Mouse (Mus musculus): ENCODE measurements around the gene Lmx1a. TPM values are rescaled to one million over a fixed set of nuclear protein-coding genes. Genes with fewer than 3 reads are reported as not detected.

Lmx1a gene
- polyA plus RNA-seq, 1 experiment from 2014 or later, result 5.9 TPM

GRCm38 (mm10) chr1:167817028-167817427 lies 128.0 kb downstream of the Lmx1a start:
- 24% methylated on average over 6 of the region's 6 CpGs for WGBS
- no peak overlapping the region for H3K9ac ChIP-seq (ENCODE audit: low read depth, low read length)
- no peak overlapping the region for H3K4me2 ChIP-seq (ENCODE audit: low read length)
- no peaks in the 10 kb centered on the region; the same call in 1 of the 2 replicates for H3K4me1 ChIP-seq (ENCODE audit: control insufficient read depth, insufficient read depth, low read length)
- H3K36me3 ChIP-seq (ENCODE audit: control insufficient read depth, insufficient read depth, low read length), result no peaks in the 10 kb centered on the region
- no peak overlapping the region for H3K27ac ChIP-seq (ENCODE audit: low read length)
- no peaks in the 10 kb centered on the region for H3K9me3 ChIP-seq (replicated peaks; ENCODE audit: control insufficient read depth, low read length, poor library complexity, severe bottlenecking)
- no peak for ATAC-seq
- H3K4me3 ChIP-seq (ENCODE audit: low read depth, low read length), result no peak overlapping the region
- H3K27me3 ChIP-seq (ENCODE audit: control insufficient read depth, insufficient read depth, low read depth, low read length), result no peaks in the 10 kb centered on the region

- H3K27me3 ChIP-seq (ENCODE audit: control insufficient read depth, insufficient read depth, low read depth, low read length), result no peaks in the 10 kb centered on the region
- H3K36me3 ChIP-seq (ENCODE audit: control insufficient read depth, insufficient read depth, low read length), result no peaks in the 10 kb centered on the region
- H3K4me1 ChIP-seq (ENCODE audit: control insufficient read depth, insufficient read depth, low read length), result no peaks in the 10 kb centered on the region; the same call in 1 of the 2 replicates
- 10% methylated on average over 1 of the region's 1 CpGs for WGBS
- no peak overlapping the region for H3K27ac ChIP-seq (ENCODE audit: low read length)
- no peak for ATAC-seq
- no peak overlapping the region for H3K4me3 ChIP-seq (ENCODE audit: low read depth, low read length)
- no peak overlapping the region for H3K9ac ChIP-seq (ENCODE audit: low read depth, low read length)
- no peaks in the 10 kb centered on the region for H3K9me3 ChIP-seq (replicated peaks; ENCODE audit: control insufficient read depth, low read length, poor library complexity, severe bottlenecking)
- H3K4me2 ChIP-seq (ENCODE audit: low read length), result no peak overlapping the region
These were observed 128.6 kb downstream of the Lmx1a start for GRCm38 (mm10) chr1:167817616-167818015.

- Histone ChIP-seq H3K4me1 (ENCODE audit: control insufficient read depth, insufficient read depth, low read length) (no peaks in the 10 kb centered on the region; the same call in 1 of the 2 replicates), H3K9ac (ENCODE audit: low read depth, low read length) (no peak overlapping the region), H3K27ac (ENCODE audit: low read length) (no peak overlapping the region), H3K36me3 (ENCODE audit: control insufficient read depth, insufficient read depth, low read length) (no peaks in the 10 kb centered on the region), H3K4me2 (ENCODE audit: low read length) (no peak overlapping the region), H3K27me3 (ENCODE audit: control insufficient read depth, insufficient read depth, low read depth, low read length) (no peaks in the 10 kb centered on the region), H3K4me3 (ENCODE audit: low read depth, low read length) (no peak overlapping the region), H3K9me3 (replicated peaks; ENCODE audit: control insufficient read depth, low read length, poor library complexity, severe bottlenecking) (peaks cover 4% of the 10 kb centered on the region; the same call in 1 of the 2 replicates)
- ATAC-seq, result no peak
- 92% methylated on average over 6 of the region's 6 CpGs for WGBS
These were observed 131.0 kb downstream of the Lmx1a start for GRCm38 (mm10) chr1:167820031-167820430.

GRCm38 (mm10) chr1:167821125-167821524 lies 132.1 kb downstream of the Lmx1a start:
- H3K27me3 ChIP-seq (ENCODE audit: control insufficient read depth, insufficient read depth, low read depth, low read length), result no peaks in the 10 kb centered on the region
- WGBS, result 36% methylated on average over 1 of the region's 1 CpGs

GRCm38 (mm10) chr1:167830291-167830690 lies 141.3 kb downstream of the Lmx1a start:
- 83% methylated on average over 7 of the region's 7 CpGs for WGBS
- no peak overlapping the region for H3K4me3 ChIP-seq (ENCODE audit: low read depth, low read length)
- H3K27ac ChIP-seq (ENCODE audit: low read length), result no peak overlapping the region
- H3K9ac ChIP-seq (ENCODE audit: low read depth, low read length), result no peak overlapping the region
- ATAC-seq, result no peak
- no peaks in the 10 kb centered on the region for H3K9me3 ChIP-seq (replicated peaks; ENCODE audit: control insufficient read depth, low read length, poor library complexity, severe bottlenecking)
- H3K4me1 ChIP-seq (ENCODE audit: control insufficient read depth, insufficient read depth, low read length), result no peaks in the 10 kb centered on the region
- no peaks in the 10 kb centered on the region for H3K36me3 ChIP-seq (ENCODE audit: control insufficient read depth, insufficient read depth, low read length)
- H3K27me3 ChIP-seq (ENCODE audit: control insufficient read depth, insufficient read depth, low read depth, low read length), result no peaks in the 10 kb centered on the region
- no peak overlapping the region for H3K4me2 ChIP-seq (ENCODE audit: low read length)

More at GRCm38 (mm10) chr1:167821125-167821524, 132.1 kb downstream of the Lmx1a start:
- Histone ChIP-seq H3K36me3 (ENCODE audit: control insufficient read depth, insufficient read depth, low read length) (no peaks in the 10 kb centered on the region), H3K4me1 (ENCODE audit: control insufficient read depth, insufficient read depth, low read length) (no peaks in the 10 kb centered on the region; the same call in 1 of the 2 replicates), H3K27ac (ENCODE audit: low read length) (no peak overlapping the region), H3K9me3 (replicated peaks; ENCODE audit: control insufficient read depth, low read length, poor library complexity, severe bottlenecking) (peaks cover 4% of the 10 kb centered on the region; the same call in 1 of the 2 replicates), H3K9ac (ENCODE audit: low read depth, low read length) (no peak overlapping the region), H3K4me3 (ENCODE audit: low read depth, low read length) (no peak overlapping the region), H3K4me2 (ENCODE audit: low read length) (no peak overlapping the region)
- no peak for ATAC-seq

GRCm38 (mm10) chr1:167831601-167832000 lies 142.6 kb downstream of the Lmx1a start:
- Histone ChIP-seq H3K4me1 (ENCODE audit: control insufficient read depth, insufficient read depth, low read length) (no peaks in the 10 kb centered on the region), H3K9ac (ENCODE audit: low read depth, low read length) (no peak overlapping the region), H3K4me3 (ENCODE audit: low read depth, low read length) (no peak overlapping the region), H3K36me3 (ENCODE audit: control insufficient read depth, insufficient read depth, low read length) (no peaks in the 10 kb centered on the region), H3K4me2 (ENCODE audit: low read length) (no peak overlapping the region), H3K27ac (ENCODE audit: low read length) (no peak overlapping the region), H3K27me3 (ENCODE audit: control insufficient read depth, insufficient read depth, low read depth, low read length) (no peaks in the 10 kb centered on the region), H3K9me3 (replicated peaks; ENCODE audit: control insufficient read depth, low read length, poor library complexity, severe bottlenecking) (no peaks in the 10 kb centered on the region)
- 89% methylated on average over 3 of the region's 3 CpGs for WGBS
- no peak for ATAC-seq

- no peak for ATAC-seq
- no peaks in the 10 kb centered on the region for H3K27me3 ChIP-seq (ENCODE audit: control insufficient read depth, insufficient read depth, low read depth, low read length)
- H3K36me3 ChIP-seq (ENCODE audit: control insufficient read depth, insufficient read depth, low read length), result no peaks in the 10 kb centered on the region
- H3K4me1 ChIP-seq (ENCODE audit: control insufficient read depth, insufficient read depth, low read length), result no peaks in the 10 kb centered on the region
- H3K4me3 ChIP-seq (ENCODE audit: low read depth, low read length), result no peak overlapping the region
- 62% methylated on average over 4 of the region's 4 CpGs for WGBS
- no peak overlapping the region for H3K27ac ChIP-seq (ENCODE audit: low read length)
- no peaks in the 10 kb centered on the region for H3K9me3 ChIP-seq (replicated peaks; ENCODE audit: control insufficient read depth, low read length, poor library complexity, severe bottlenecking)
- H3K9ac ChIP-seq (ENCODE audit: low read depth, low read length), result no peak overlapping the region
- H3K4me2 ChIP-seq (ENCODE audit: low read length), result no peak overlapping the region
These were observed 165.8 kb downstream of the Lmx1a start for GRCm38 (mm10) chr1:167854801-167855200.

GRCm38 (mm10) chr1:167872028-167872427 lies 183.0 kb downstream of the Lmx1a start:
- Histone ChIP-seq H3K9me3 (replicated peaks; ENCODE audit: control insufficient read depth, low read length, poor library complexity, severe bottlenecking) (no peaks in the 10 kb centered on the region), H3K36me3 (ENCODE audit: control insufficient read depth, insufficient read depth, low read length) (no peaks in the 10 kb centered on the region), H3K4me1 (ENCODE audit: control insufficient read depth, insufficient read depth, low read length) (no peaks in the 10 kb centered on the region), H3K4me2 (ENCODE audit: low read length) (no peak overlapping the region), H3K27ac (ENCODE audit: low read length) (no peak overlapping the region), H3K27me3 (ENCODE audit: control insufficient read depth, insufficient read depth, low read depth, low read length) (no peaks in the 10 kb centered on the region), H3K4me3 (ENCODE audit: low read depth, low read length) (no peak overlapping the region), H3K9ac (ENCODE audit: low read depth, low read length) (no peak overlapping the region)
- ATAC-seq, result no peak
- 80% methylated on average over 1 of the region's 1 CpGs for WGBS

- ATAC-seq, result no peak
- Histone ChIP-seq H3K9ac (ENCODE audit: low read depth, low read length) (no peak overlapping the region), H3K9me3 (replicated peaks; ENCODE audit: control insufficient read depth, low read length, poor library complexity, severe bottlenecking) (no peaks in the 10 kb centered on the region), H3K4me3 (ENCODE audit: low read depth, low read length) (no peak overlapping the region), H3K27ac (ENCODE audit: low read length) (no peak overlapping the region), H3K36me3 (ENCODE audit: control insufficient read depth, insufficient read depth, low read length) (no peaks in the 10 kb centered on the region), H3K4me1 (ENCODE audit: control insufficient read depth, insufficient read depth, low read length) (no peaks in the 10 kb centered on the region), H3K4me2 (ENCODE audit: low read length) (no peak overlapping the region), H3K27me3 (ENCODE audit: control insufficient read depth, insufficient read depth, low read depth, low read length) (no peaks in the 10 kb centered on the region)
- 71% methylated on average over 3 of the region's 3 CpGs for WGBS
These were observed 185.1 kb downstream of the Lmx1a start for GRCm38 (mm10) chr1:167874099-167874498.
